Mouse (Mus musculus) left cerebral cortex, adult 2 months (tissue): ENCODE measurements at regions not wholly inside any gene's neighbourhood (a gene's known extent, or its start where the extent isn't known, plus 50 kb on each side); places are given as distances from the start of the nearest gene placed in this dataset.

Experiments
- DNase-seq, 2 experiments: peaks; one replicate each; pipeline ENCODE4 v3.0.0; 2021 to 2022; ENCODE audit warnings: low spot score in 2 of 2, mixed read lengths in 1 of 2; ENCODE audit errors: extremely low spot score in 1 of 2
- H3K27ac ChIP-seq: fragments of 200-600 bp; 2 replicates; pipeline ENCODE4 v1.8.1; 2022
- H3K4me3 ChIP-seq: fragments of 200-600 bp; 2 replicates; pipeline ENCODE4 v1.8.1; 2022
- CTCF ChIP-seq: fragments of 200-600 bp; IDR thresholded peaks from 2 replicates; pipeline ENCODE4 v1.8.1; 2022; ENCODE audit warnings: antibody characterized with exemption, mild to moderate bottlenecking, moderate library complexity
- intact Hi-C: fragments of 180-260 bp; cut with DNase I; formaldehyde crosslinking; loops from one replicate; pipeline ENCODE4 v1.15.1; 2025

DNA sequence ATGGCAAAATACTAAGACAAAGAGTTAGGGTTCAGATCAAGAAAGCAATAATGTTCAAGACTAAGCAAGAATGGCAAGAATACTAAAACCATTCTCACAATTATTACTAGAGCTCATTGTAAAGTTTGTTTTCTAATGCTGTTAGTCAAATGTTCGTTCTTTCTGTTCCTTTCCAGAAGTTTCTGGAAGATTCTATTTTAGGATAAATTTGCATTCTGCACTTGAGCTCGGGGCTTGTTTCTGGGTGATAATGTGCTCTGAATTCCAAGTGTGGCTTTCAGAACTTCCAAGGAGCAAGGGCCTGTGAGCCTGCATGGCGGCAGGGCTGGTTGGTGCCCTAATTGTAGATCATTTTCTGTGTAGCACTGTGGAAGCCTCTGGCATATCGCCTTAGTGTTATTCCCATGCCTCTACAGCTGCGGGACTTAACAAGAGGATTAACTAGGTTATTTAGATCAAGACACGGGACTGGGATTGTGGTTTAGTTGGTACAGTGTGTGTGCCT lies 57.1 kb upstream of the Sash1 start:
- H3K4me3 ChIP-seq: no peak overlapping the region
- peak overlapping the region; percentile 54; the same call in 1 of the 2 replicates for H3K27ac ChIP-seq
- TF ChIP-seq CTCF: no peak
- DNase-seq: no peak
- intact Hi-C loops: no loop called here

DNA sequence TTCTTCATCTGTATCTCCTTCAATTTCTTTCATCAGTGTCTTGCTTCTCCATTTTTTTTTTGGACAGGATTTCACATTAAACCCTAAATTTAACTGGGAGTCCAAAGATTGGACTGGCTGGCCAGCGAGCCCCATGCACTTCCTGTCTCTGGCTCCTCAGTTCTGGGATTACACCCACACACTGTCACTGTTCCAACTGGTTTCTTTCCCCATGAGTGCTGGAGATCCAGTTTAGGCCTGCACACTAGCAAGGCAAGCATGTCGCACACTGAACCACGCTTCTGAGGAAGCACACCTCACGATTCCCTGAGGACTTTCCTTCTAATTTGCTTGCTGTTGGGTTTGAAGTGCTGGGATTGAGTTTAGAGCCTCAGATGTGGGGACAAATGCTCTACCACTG lies 50.5 kb upstream of the Sash1 start:
- Histone ChIP-seq H3K4me3 (no peak overlapping the region), H3K27ac (no peak overlapping the region)
- DNase-seq: no peak
- TF ChIP-seq CTCF: no peak
- intact Hi-C loops: no loop called here
